Mouse (Mus musculus) cerebellum, postnatal 10 days (tissue): ENCODE data around the gene CN725425.

ENCODE experiments used
- DNase-seq, 2 experiments: peaks; one replicate each; pipeline ENCODE4 v3.0.0; 2021; ENCODE audit warnings: mixed read lengths in 2 of 2

CN725425 gene

DNA sequence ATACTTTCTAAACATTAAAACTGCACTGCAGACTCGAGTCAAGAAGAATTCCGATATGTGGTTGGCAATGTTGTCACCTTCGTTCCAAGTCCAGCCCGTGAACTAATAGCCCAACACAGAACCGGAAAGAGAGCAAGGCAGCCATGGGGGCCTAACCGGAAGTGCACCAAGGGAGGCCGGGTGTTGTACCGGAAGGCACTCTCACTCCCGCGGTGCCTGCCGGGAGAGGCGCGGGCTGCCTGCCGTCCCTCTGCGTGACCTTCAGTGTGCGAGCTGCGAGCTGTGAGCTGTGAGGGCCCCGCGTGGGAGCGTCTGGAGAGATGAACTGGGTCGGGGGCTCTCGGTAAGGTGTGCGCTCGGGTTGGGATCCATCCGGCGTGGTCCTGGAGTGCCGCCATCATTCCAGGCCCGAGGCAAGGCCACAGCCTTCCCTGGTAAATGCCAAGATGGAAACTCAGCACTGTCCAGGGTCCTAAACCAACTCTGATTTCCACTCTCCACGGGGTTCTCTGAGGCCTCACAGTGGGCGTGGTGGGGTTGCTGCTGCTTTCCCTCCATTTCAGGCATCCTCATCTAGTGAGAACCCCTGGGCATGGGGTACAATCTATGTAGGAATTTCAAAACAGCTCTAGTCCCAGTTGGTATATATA lies at the start of gene CN725425:
Gene CN725425, plus strand, starts transcription at position 239 of the 650 bp plus-strand sequence.
- no peak for DNase-seq

- no peak for DNase-seq
Observed at GRCm38 (mm10) chr15:91152592-91152991, 46.7 kb upstream of the CN725425 start.

GRCm38 (mm10) chr15:91153311-91153710 lies 46.0 kb upstream of the CN725425 start:
- DNase-seq = no peak

DNA sequence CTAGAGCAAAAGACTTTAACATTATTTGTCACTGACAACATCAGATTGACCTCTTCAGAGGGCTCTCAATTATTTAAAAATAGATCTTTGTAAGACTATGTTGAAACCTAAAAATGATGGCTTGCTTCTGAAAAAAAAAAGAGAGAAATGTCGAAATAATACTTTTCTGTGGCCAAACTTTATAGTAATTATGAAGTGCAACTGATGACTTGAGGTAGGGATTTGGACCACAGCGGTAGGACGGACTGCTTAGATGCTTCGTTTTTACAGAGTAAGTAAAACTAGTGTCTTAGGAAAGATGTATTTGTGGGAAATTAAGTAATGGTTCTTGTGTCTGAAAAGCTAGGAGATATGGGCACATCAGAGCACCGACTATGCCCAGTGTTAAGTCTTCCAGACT lies 38.1 kb upstream of the CN725425 start:
- DNase-seq = no peak

DNA sequence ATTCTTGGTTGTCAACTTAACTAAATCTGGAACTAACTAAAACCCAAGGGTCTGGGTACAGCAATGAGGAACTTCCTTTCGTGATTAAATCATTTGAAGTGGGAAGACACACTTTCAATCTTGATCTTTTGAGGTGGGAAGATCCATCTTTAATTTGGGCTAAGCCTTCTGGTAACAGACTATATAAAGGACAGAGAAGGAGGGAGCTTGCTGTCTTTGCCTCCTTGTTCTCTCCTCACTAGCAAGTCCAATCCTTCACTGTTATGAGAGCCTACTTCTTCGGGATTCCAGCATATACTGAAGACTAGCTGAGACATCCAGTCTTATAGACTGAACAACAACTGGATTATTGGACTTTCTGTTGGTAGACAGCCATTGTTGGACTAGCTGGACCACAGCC lies 35.8 kb upstream of the CN725425 start:
- DNase-seq = no peak

DNA sequence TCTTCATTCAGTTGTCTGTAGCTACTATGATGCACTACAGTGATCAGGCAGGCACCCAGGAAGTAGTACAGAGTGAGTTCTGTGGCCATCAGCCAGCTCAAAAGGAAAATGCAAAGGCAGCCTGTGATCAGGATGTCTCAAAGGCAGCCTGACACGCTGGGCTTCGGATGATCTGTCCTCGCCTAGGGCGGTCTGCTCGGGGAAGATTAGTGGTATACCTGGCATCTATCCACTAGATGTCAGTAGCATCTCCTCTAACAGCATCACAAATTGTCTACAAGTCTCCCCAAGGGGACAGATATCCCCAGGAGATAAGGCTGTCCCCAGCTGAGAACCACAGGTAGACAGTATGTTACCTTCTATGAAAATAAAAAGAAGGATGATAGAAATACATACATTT lies 34.3 kb upstream of the CN725425 start:
- DNase-seq = peak; percentile 59 to 61

DNA sequence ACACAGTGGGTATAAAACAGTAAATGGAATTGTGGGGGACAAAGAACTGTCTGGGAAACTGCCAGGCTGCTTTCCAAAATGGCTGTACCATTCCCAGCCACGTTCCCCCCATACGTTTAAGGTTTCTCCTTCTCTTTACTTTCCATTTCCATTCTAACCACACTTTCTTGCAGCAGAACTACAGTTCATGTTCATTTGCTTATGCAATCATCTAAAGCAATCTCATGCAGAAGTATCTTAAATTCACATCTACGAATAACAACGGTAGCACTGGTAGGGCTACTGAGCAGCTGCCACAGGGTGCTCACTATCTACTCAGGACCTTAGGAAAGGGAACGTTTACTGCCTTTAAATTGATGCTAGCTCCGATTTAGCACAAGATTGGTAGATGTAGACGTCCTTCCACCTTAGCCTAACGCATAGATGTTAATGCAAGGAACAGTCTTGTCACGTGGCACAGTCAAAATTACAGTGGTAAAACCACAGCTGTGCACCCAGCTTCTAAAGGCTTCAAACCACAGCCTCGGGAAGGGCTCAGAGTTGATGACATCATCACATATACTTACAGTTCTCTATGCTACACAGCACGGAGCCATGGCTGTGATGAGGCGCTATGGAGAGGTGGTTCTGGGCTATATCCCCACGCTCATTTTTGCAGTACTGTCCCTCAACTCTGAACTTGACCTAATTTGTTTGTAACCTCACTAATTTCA lies 31.3 kb upstream of the CN725425 start:
- DNase-seq = no peak

GRCm38 (mm10) chr15:91170602-91171328 lies 28.5 kb upstream of the CN725425 start:
- peak in 1 of 2 experiments; percentile 32 for DNase-seq

GRCm38 (mm10) chr15:91171332-91171731 lies 28.0 kb upstream of the CN725425 start:
- no peak for DNase-seq

GRCm38 (mm10) chr15:91172193-91172592 lies 27.1 kb upstream of the CN725425 start:
- no peak for DNase-seq

- DNase-seq = no peak
Observed at GRCm38 (mm10) chr15:91178656-91179314, 20.5 kb upstream of the CN725425 start.

- DNase-seq = peak; percentile 44 to 62
Observed at GRCm38 (mm10) chr15:91179911-91180622, 19.2 kb upstream of the CN725425 start.

GRCm38 (mm10) chr15:91186358-91186757 lies 12.9 kb upstream of the CN725425 start:
- no peak for DNase-seq

GRCm38 (mm10) chr15:91190026-91190425 lies 9.3 kb upstream of the CN725425 start:
- DNase-seq = peak; percentile 33 to 42

DNA sequence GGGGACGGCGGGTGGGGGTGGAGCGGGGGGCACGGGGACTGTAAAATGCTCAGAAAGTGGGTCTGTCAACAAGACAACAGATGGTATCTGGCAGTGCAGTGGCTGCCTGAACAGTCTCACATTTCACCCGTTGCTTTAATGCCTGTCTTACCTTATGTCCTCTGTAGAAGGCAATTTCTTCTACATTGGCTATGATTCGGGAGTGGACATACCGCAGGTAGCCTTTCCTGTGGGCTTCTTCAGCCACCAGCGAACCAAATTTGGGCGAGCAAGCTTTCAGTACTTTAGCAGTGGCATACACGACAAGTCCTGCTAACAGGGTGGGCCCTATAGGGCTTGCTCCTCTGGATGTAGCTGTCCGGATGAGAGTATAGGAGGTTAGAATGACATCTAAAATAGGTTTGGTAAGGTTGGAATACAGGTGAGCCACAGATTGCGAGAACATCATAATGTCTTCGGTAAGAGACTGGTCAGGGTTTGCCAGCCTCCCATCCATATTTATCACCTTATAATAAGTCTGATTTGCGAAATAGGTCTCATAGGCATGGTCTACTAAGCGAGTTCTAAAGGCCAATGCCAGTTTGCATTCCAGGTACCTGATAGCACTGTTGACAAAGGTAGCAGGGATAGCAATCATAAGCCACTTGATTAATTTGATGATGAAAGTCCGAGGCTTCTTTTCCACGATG lies 8.6 kb upstream of the CN725425 start:
- peak; percentile 47 to 51 for DNase-seq

GRCm38 (mm10) chr15:91191412-91192222 lies 7.7 kb upstream of the CN725425 start, which contains the start of gene Abcd2:
TSS of gene Abcd2 (minus strand) at chr15:91191799.
- peak; percentile 89 to 91 for DNase-seq

DNA sequence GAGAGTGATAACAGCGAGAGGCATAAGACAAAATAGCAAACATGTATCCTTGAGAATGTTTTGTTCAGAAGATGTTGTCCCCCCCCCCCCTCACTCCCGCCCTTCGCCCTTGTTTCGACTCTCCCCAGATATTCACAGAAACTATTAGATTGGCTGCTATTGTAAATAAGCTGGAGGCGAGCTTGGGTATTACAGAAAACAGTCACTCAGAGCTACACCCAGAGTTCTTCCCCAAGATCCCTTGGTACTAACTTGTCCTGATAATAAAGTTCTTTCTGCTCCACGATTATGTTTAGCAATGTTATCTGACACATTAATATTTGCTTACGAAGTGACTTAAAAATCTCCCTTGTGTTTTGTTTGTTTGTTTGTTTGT lies 7.1 kb upstream of the CN725425 start:
- DNase-seq = no peak

GRCm38 (mm10) chr15:91200833-91201232 lies 1.5 kb downstream of the CN725425 start:
- DNase-seq = no peak

GRCm38 (mm10) chr15:91202486-91202885 lies 3.2 kb downstream of the CN725425 start:
- no peak for DNase-seq

- no peak for DNase-seq
Observed at GRCm38 (mm10) chr15:91203521-91203920, 4.2 kb downstream of the CN725425 start.

GRCm38 (mm10) chr15:91206518-91206917 lies 7.2 kb downstream of the CN725425 start:
- no peak for DNase-seq
